Mouse (Mus musculus) gastrocnemius, adult 2 months (tissue): ENCODE results near the gene Stk16. TPM values are rescaled to one million over a fixed set of nuclear protein-coding genes. Genes with fewer than 3 reads are reported as not detected.
A peak's percentile ranks its signal among the peaks of the same experiment; 100 is the strongest.

Experiments
- DNase-seq: peaks from one replicate; pipeline ENCODE4 v3.0.0; 2022
- H3K27ac ChIP-seq: fragments of 200-600 bp; 2 replicates; pipeline ENCODE4 v1.8.1; 2022; ENCODE audit warnings: mild to moderate bottlenecking
- H3K4me3 ChIP-seq: fragments of 200-600 bp; 2 replicates; pipeline ENCODE4 v1.8.1; 2022; ENCODE audit warnings: mild to moderate bottlenecking, moderate library complexity
- CTCF ChIP-seq: fragments of 200-600 bp; IDR thresholded peaks from 2 replicates; pipeline ENCODE4 v1.8.1; 2022; ENCODE audit warnings: antibody characterized with exemption, mild to moderate bottlenecking, moderate library complexity
- intact Hi-C: fragments of 180-260 bp; cut with DNase I; formaldehyde crosslinking; loops from one replicate; pipeline ENCODE4 v1.15.1; 2025
- total RNA-seq, 2 experiments: library from RNA; stranded (reverse); gene quantifications; 2 replicates each; pipeline ENCODE4 v1.2.3; 2021

Gene Stk16
- total RNA-seq, 2 experiments from 2014 or later: 18.8 to 20.2 TPM

GRCm38 (mm10) chr1:75216797-75217585 lies 6.4 kb downstream of the Stk16 start:
- DNase-seq: peak; percentile 89
- Histone ChIP-seq H3K4me3 (peak overlapping the region; percentile 88), H3K27ac (peak overlapping the region; percentile 98)
- TF ChIP-seq CTCF: no peak
- intact Hi-C loops: no loop called here

- TF ChIP-seq CTCF: no peak
Observed at GRCm38 (mm10) chr1:75217893-75218226, 7.2 kb downstream of the Stk16 start.

DNA sequence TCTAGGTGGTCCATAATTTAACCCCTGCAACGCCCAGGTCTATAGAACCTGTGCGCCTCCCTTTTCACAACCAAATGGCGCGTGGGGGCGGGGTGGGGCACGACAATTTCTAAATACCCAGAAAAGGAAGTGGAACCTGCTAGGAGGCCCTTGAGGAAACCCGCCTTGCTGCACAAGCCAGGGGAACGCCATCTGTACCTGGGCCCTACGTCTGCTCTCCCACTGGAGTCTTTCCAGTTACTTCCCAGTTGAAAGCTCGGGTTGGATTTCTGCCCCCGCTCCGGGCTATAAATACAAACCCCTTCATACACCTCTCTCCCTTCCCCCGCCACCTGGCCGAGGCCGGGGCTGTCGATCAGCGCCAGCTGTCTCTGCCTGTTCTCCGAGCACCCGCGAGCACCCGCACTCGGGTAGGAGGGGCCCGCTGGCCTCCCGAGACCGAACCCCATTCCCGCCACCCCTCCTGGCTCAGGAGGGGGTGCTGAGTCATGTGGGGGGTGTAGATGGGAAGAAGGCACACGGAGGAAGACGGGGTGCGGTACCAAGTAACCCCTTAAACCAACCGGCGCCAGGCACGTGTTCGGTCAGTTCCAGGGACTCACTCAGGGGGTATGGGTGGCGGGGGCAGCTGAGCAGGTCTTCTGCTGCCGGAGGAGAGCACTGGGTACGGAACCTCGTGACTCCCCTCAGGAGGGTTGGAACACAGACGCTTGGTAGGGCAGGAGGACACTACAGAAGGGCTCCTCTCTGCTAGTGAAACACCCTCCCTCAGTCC lies 7.8 kb downstream of the Stk16 start:
- intact Hi-C loops: loop anchor here (2.0 kb wide), 1 partner anchor 18 kb away; the partner anchor contains the start of gene Dnajb2
- no peak for TF ChIP-seq CTCF
- Histone ChIP-seq H3K27ac (peak overlapping the region; percentile 98), H3K4me3 (peak overlapping the region; percentile 88)
- peak; percentile 95 for DNase-seq

More at GRCm38 (mm10) chr1:75217893-75218226, 7.2 kb downstream of the Stk16 start:
- H3K4me3 ChIP-seq: peak overlapping the region; percentile 88
- intact Hi-C loops: loop anchor here (2.0 kb wide), 1 partner anchor 19 kb away; the partner anchor contains the start of gene Dnajb2
- DNase-seq: no peak
- peak overlapping the region; percentile 98 for H3K27ac ChIP-seq

GRCm38 (mm10) chr1:75219078-75219477 lies 8.4 kb downstream of the Stk16 start:
- intact Hi-C loops: loop anchor here (2.0 kb wide), 1 partner anchor 18 kb away; the partner anchor contains the start of gene Dnajb2
- peak; percentile 19; the same call in 1 of the 2 replicates for TF ChIP-seq CTCF
- DNase-seq: peak; percentile 95
- Histone ChIP-seq H3K4me3 (peak overlapping the region; percentile 88), H3K27ac (peak overlapping the region; percentile 98)

GRCm38 (mm10) chr1:75219531-75219930 lies 8.9 kb downstream of the Stk16 start, which contains the start of gene Tuba4a:
Gene Tuba4a (minus strand): TSS chr1:75219865.
- peak; percentile 69 for DNase-seq
- intact Hi-C loops: loop anchor here (2.0 kb wide), 1 partner anchor 17 kb away; the partner anchor contains the start of gene Dnajb2
- peak; percentile 31 for TF ChIP-seq CTCF
- peak within 1 kb of the TSS; percentile 98 for H3K27ac ChIP-seq
- H3K4me3 ChIP-seq: peak within 1 kb of the TSS; percentile 88

GRCm38 (mm10) chr1:75221538-75221937 lies 10.9 kb downstream of the Stk16 start:
- no peak for DNase-seq
- intact Hi-C loops: no loop called here
- no peak overlapping the region for H3K27ac ChIP-seq
- TF ChIP-seq CTCF: no peak
- no peak overlapping the region for H3K4me3 ChIP-seq

DNA sequence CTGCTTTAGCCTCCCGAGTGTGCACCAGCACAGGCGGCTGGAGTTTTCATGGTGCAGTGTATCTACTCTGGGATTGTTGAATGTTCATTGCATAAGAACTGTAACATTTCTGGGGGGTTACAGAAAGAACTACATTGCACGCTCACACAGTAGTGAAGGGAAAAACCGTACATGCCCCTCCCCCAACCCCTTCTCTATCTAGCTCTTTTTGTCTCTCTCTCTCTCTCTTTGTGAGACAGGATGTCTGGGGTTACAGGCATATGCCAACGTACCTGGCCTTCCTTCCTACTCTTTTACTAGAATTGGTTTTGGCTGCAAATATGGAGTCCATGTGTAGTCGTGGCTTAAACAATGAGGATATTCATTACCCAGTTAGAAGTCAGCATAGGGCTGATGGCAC lies 12.3 kb downstream of the Stk16 start:
- intact Hi-C loops: no loop called here
- H3K27ac ChIP-seq: no peak overlapping the region
- H3K4me3 ChIP-seq: no peak overlapping the region
- no peak for DNase-seq
- no peak for TF ChIP-seq CTCF

DNA sequence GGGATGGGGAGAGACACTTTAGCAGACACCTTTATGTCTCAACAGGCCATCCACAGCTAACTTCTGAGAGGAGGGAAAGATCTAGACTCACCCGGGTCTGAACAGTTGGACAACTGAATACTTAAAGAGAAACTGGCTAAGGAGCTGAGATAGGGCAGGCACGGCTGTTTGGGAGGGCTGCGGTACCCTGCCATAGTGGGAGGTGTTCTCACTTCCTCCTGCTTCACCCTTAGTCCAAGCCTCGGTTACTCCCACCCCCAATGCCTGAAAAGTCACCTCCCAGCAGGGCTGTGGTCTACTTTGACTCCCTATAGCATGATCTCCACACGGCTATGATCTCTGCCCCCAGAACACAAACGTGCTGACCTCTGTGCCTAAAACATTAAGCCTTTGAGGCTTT lies 12.9 kb downstream of the Stk16 start:
- Histone ChIP-seq H3K27ac (no peak overlapping the region), H3K4me3 (no peak overlapping the region)
- intact Hi-C loops: no loop called here
- TF ChIP-seq CTCF: no peak
- no peak for DNase-seq

- no peak for TF ChIP-seq CTCF
- Histone ChIP-seq H3K27ac (no peak overlapping the region), H3K4me3 (no peak overlapping the region)
- no peak for DNase-seq
- intact Hi-C loops: no loop called here
Observed at GRCm38 (mm10) chr1:75225473-75225872, 14.8 kb downstream of the Stk16 start.

DNA sequence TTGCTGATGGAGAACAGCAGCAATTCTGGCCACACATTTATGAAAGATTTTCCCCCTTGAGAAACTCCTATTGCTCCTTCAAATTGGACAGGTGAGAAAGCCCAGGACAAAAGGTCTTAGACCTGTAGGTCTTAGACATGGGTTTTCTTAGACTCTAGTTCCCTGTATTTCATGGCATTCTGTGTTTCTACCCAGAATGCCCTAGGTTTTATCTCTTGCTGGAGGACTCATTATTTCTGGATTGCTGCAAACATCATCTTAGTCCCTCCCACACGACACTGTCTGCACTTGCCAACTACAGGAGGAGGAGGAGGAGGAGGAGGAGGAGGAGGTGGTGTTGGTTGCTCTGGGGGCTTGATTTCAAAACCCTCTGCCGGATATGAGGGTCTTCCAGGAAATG lies 15.5 kb downstream of the Stk16 start:
- intact Hi-C loops: no loop called here
- no peak overlapping the region for H3K27ac ChIP-seq
- TF ChIP-seq CTCF: no peak

GRCm38 (mm10) chr1:75227653-75228052 lies 17.0 kb downstream of the Stk16 start:
- TF ChIP-seq CTCF: no peak
- intact Hi-C loops: no loop called here
- DNase-seq: no peak
- no peak overlapping the region for H3K4me3 ChIP-seq
- H3K27ac ChIP-seq: peak overlapping the region; percentile 54

More for the DNA sequence above, 15.5 kb downstream of the Stk16 start:
- DNase-seq: no peak
- H3K4me3 ChIP-seq: no peak overlapping the region

GRCm38 (mm10) chr1:75229158-75229557 lies 18.5 kb downstream of the Stk16 start:
- Histone ChIP-seq H3K27ac (no peak overlapping the region), H3K4me3 (no peak overlapping the region)
- DNase-seq: no peak
- TF ChIP-seq CTCF: no peak
- intact Hi-C loops: no loop called here
